Mouse (Mus musculus) retina, embryonic 14.5 days (tissue): ENCODE data around the gene Flad1.

ENCODE experiments used
- DNase-seq: peaks from one replicate; pipeline ENCODE4 v3.0.0-alpha.2; 2015; ENCODE audit warnings: low spot score

Gene Flad1

DNA sequence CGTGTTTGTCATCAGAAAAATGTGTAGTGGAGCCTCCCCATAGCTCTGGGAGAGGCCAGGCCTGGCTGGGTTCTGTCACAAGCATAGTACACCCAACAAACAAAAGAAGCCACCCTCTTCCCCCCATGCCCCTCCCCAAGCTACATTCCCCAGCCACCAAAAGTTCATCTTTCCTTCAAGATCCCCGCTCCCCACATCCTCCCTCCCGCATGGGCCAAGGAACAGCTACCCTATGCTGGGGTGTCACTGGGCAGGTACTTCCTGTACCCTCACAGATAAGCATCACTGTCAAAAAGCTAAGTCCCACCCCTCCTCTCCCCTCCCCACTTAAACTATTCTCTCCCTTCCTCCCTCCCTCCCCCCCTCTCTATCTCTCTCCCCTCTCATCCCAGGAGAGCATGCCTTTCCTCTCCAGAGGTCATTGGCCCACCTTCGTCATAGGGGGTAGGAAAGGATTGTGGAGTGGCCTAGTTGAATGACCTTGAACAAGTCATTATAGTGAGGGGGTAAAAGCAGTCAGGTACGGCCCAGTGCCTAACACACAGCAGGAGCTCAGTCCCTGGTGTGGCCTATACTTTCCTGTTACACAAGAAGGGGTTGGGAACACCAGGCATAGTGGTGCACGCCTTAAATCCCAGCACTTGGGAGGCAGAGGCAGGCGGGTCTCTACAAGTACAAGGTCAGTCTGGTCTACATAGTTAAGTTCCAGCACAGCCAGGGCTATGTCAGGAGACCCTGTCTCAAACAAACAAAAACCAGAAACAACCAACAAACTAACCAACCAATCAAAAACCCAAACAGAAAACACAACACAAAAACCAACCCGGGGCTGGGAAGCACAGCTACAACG is 29.4 kb downstream of the Flad1 start:
- no peak for DNase-seq

DNA sequence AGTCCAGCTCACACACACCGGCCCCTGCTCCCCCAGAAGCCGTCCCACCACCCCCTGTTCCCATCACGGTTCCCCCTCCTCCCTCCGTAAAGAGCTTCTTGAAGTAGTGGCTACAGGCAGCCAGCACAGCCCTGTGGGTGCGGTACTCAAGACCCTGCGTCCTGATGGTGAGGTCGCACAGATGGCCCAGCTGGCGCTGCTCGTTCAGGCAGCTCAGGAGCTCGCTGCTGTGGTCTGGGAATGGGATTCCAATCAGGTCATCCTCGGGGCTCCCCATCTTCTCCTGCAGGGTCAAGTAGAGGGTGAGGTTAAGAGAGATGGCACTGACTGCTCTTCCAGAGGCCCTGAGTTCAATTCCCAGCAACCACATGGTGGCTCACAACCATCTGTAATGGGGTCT is 30.4 kb downstream of the Flad1 start:
- no peak for DNase-seq

- no peak for DNase-seq
Measured at GRCm38 (mm10) chr3:89380711-89381110, 31.0 kb downstream of the Flad1 start.

DNA sequence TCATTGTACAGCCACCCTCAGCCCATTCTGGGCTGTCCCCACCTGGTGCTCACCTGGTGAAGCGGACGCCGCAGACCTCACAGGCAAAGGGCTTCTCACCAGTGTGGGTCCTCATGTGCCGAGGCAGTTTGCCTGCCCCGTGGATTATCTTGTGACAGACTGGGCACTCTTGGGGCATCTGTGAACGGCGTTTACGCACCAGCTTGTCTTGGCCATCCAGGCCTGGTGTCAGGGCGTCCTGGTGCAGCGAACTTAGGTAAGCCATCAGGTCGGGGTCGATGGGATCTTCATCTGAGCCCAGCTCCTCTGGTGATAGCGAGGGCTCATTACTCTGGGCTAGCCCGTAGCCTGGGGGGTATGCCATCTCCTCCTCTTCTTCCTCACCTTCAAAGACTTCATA is 31.4 kb downstream of the Flad1 start:
- DNase-seq, result no peak

DNA sequence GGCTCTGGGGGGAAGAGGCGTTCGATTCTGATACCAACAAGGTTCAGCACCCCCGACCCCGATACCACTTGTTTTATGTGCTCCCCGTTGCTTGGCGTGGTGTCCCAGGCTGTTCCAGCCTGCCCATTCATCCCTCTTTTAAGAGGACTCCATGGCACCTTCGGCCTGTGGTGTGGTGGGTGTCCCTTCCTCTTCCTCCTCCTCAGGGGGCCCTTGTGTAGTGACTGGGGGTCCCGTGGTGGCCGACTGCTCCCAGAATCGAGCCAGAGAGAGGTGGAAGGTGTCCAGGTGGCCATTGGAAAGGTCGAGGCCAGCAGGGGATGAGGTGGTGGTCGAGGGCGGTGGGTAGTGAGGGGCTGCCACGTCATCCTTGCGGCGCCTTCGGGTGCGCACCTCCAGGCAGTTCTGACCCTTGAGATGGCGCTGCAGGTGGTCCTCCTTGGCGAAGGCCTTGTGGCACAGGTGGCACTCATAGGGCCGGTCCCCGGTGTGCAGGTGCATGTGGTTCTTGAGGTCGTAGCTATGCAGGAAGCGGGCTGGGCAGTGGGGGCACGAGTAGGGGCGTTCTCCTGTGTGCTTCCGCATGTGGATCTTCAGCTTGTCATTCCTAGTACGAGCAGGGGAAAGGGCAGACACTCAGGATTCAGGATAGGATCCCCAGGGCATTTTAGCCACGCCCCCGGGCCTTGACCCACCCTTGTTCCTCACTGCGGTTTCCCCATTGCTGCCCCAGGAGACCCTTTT is 32.1 kb downstream of the Flad1 start:
- DNase-seq, result no peak

GRCm38 (mm10) chr3:89378394-89379067 is 33.1 kb downstream of the Flad1 start:
- DNase-seq, result peak; percentile 93

- DNase-seq, result no peak
Measured at GRCm38 (mm10) chr3:89377831-89378230, 33.8 kb downstream of the Flad1 start.

DNA sequence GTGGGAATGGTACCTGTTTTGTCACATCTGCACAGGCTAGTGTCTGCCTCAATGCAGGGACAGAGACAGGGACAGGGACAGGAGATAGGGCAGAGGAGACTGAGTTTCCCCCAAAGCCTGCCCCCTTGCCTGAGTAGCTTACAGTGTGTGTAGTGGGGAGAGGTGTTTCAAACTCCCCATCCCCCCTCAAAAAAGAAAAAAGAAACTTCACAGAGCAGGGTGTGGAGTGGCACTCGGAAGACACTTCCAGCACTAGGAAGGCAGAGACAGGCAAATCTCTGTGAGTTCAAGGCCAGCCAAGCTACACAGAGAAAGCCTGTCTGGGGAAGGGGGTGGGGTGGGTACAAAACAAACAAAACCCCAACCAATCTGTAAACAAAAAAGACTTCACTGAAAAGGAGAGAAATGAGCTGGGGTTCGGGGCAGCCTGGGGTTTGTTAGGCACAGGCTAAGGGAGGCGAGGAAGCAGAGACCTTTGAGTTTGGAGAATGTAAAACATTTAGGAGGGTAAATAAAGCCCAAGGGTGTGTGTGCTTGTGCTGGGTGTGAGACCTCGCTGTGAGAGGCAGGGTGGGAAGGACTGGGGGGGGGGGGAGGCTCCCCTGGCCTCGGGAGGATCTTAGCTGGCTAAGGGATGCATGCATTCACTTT is 38.0 kb downstream of the Flad1 start:
- no peak for DNase-seq

DNA sequence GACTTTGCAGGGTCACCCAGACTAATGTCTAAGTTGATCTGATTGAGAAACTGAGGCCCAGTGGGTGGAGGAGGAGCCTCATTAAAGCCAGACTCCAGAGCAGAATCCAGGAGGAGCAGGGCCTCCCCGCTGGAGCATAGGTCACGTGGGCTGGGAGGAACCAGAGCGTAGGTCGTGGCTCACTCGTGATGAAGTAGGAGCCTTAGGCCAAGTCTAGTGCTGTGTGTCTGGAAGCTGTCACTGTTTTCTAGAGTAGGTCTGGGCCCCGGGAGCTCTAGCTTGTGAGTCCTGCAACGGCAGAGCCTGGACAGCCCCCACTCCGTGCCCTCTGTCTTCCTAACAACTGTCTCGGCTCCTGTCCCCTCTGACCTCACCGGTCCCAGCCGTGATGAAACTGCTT is 44.3 kb downstream of the Flad1 start:
- DNase-seq, result no peak

DNA sequence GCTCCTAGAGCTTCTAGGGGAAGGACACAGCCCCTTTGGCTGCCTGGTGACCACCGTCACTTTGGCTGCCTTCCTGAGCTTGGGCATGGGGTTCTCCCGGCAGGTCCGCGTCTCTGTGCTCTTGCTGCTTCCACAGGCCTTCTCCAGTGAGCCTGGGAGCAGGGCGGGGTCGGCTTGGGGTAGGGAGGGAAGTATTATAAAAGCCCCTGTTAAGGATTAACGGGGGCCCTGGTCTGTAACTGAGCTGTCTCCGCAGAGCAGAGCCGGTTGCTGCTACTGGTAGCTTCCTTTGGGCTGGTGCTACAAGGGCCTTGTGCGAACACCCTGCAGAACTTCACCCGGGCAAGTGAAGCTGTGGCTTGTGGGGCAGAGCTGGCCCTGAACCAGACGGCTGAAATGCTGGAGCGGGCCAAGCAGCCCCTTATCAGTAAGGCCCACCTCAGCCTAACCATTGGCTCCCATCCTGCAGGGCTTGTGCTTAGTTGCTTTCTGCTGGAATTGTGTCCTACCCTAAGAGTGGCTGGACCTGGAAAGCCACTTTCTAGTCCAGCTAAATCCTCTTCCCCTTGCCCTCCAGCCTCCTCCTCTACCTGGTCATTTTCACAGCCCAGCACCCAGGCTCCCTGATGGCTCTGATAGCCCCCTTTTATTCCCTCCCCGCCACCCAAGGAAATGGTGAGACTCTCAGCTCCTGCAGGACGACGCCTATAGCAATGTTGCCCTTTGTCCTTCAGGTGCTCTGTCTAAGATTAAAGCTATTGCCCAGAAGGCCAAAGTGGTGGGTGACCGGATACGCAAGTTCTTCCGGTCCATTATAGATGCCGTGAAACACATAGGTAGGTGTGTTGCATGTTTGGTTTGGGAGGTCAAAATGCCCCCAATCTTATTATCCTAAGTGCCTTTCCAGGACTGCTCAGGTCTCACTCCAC is 45.9 kb downstream of the Flad1 start:
- no peak for DNase-seq

- DNase-seq, result no peak
Measured at GRCm38 (mm10) chr3:89365153-89365485, 46.6 kb downstream of the Flad1 start, which contains the start of gene Dcst1. Dcst1 (minus strand) TSS chr3:89365253.

DNA sequence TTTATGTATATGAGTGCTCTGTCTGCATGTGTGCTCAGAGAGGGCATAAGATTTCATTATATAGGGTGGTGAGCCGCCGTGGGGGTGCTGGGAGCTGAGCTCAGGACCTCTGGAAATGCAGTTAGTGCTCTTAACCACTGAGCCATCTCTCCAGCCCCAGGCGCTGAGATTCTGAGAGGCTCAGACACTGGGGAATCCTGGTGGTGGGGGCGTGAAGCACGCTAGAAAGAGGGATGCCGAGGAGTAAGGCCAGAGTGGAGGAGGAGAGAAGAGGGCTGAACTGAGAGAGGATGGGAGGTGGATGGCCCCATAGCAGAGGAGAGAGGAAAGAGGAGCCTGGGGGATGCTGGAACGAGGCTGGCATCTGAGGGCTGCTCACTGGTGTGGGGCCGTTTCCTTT is 47.0 kb downstream of the Flad1 start:
- DNase-seq, result no peak

DNA sequence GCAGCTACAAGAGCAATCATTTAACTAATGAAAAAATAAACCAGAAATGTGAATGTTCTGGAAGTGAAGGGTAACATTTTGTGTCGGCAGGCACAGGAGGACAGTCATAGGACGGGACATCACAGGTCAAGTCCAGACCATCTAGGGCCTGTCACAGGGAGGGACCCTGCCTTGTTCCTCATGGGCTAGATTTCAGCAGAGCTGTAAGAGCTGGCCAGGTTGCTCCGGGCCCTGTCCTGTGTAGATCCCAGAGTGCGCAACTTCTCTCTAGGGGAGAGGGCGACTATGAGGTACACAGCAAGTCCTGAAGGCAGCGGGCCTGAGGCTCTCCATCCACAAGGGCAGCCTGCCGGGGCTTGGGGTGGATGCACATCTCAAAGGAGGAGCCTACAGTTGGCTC is 50.0 kb downstream of the Flad1 start, which contains the start of gene Dcst2:
Gene Dcst2, plus strand, starts transcription at position 301 of the 400 bp plus-strand sequence.
- no peak for DNase-seq

GRCm38 (mm10) chr3:89360237-89360636 is 51.4 kb downstream of the Flad1 start:
- no peak for DNase-seq

GRCm38 (mm10) chr3:89359630-89360029 is 52.0 kb downstream of the Flad1 start:
- DNase-seq, result no peak

DNA sequence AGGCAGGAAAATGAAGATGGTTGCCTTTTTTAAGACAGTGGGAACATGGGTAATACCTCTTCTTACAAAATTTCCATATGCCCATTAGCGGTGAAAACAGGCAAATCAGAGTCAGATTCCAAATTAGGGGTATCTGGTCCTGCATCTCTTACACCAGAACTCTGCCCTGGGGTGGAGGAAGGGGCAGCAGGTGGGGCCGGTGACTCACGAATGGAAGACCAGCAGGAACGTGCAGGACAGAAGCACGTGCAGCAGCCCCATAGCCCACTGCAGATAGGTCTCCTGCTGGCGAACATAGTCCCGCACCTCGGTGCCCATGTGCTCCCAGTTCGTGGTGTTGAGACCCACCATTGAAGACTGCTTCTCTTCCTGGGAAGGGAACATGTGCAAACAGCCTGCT is 55.6 kb downstream of the Flad1 start:
- DNase-seq, result no peak

GRCm38 (mm10) chr3:89355512-89355902 is 56.2 kb downstream of the Flad1 start:
- DNase-seq, result no peak

DNA sequence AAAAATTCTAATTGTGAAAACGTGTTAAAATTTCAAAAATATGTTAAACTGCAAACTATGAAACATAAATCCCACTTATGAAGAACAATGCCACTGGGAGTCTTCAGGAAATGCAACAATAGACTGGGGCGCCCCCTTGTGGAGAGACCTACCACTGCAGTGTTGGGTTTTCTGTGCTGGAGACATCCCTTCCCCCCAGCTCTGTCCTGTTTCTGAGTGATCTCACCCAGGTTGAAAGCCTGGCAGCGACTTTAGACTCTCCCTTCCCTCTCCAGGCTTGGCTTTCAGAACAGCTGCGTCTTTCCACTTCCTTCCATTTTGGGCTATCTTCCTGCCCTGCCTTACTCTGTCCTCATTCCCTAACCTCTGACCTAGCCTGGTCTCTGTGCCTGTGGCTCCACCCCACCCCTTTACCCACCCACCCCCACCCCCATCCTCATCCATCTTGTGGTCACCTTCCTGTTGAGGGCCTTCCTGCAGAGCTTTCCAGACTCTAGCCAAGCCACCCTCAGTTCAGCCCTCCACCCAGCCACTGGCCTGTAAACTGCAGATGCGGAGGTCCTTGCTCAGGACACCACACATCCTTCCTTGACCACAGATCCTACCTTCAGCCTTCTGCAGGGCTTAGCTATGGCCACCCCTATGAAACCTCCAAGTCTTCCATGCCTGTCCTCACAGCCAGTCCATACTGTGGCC is 56.7 kb downstream of the Flad1 start:
- DNase-seq, result peak; percentile 93

- DNase-seq, result no peak
Measured at GRCm38 (mm10) chr3:89351271-89351670, 60.4 kb downstream of the Flad1 start.
